Mouse (Mus musculus) heart, postnatal 0 days (tissue): ENCODE measurements around the gene Vdr.

Source experiments
- CTCF ChIP-seq: IDR thresholded peaks from 2 replicates; pipeline ENCODE4 v1.5.1; 2016; ENCODE audit warnings: antibody characterized with exemption, control low read depth, low read depth
- EP300 ChIP-seq: IDR thresholded peaks from 2 replicates; pipeline ENCODE4 v1.6.1; 2016; ENCODE audit warnings: antibody characterized with exemption, low read depth

- TF ChIP-seq CTCF, result no peak
- no peak for TF ChIP-seq EP300
Observed at GRCm38 (mm10) chr15:97847285-97847684, 63.1 kb downstream of the Vdr start.
